10 mouse cellular contexts compared by ENCODE assay signal in genomic region chr8:57590015-57590414, GRCm38 (mm10).
"Had no signal": no experiment of that assay in that cellular context is flagged by ENCODE, and none has a peak within 500 bp of the region (broad histone marks: within the 10 kb centered on the region; RNA-seq: fewer than 3 reads in every experiment).

No protein-coding gene starts in this region.

- H3K4me1 ChIP-seq: kidney, embryonic 15.5 days had no signal

- H3K9ac ChIP-seq: kidney, embryonic 15.5 days; limb, embryonic 13.5 days; liver, embryonic 14.5 days; midbrain, embryonic 12.5 days had no signal

- DNase-seq: kidney, adult 2 months; kidney, postnatal 14 days; left cerebral cortex, postnatal 4 days; lung, adult 18-20 months; right cerebral cortex, postnatal 4 days; spleen, adult 18-20 months had no signal

- H3K27me3 ChIP-seq: kidney, embryonic 15.5 days; limb, embryonic 13.5 days; midbrain, embryonic 12.5 days had no signal

- H3K9me3 ChIP-seq: kidney, embryonic 15.5 days; limb, embryonic 13.5 days; midbrain, embryonic 12.5 days had no signal

- H3K4me3 ChIP-seq: kidney, embryonic 15.5 days; limb, embryonic 13.5 days; midbrain, embryonic 12.5 days had no signal

- H3K27ac ChIP-seq: kidney, embryonic 15.5 days; limb, embryonic 13.5 days; liver, embryonic 14.5 days; midbrain, embryonic 12.5 days had no signal

- H3K36me3 ChIP-seq: kidney, embryonic 15.5 days; limb, embryonic 13.5 days; midbrain, embryonic 12.5 days had no signal

- H3K4me2 ChIP-seq: kidney, embryonic 15.5 days; limb, embryonic 13.5 days; midbrain, embryonic 12.5 days had no signal
